Mouse (Mus musculus) layer of hippocampus, adult 11-12 months (tissue): ENCODE measurements around the gene Mindy1.

Experiments used
- DNase-seq: peaks from one replicate; pipeline ENCODE4 v3.0.0; 2022; ENCODE audit warnings: low spot score

Mindy1 gene

DNA sequence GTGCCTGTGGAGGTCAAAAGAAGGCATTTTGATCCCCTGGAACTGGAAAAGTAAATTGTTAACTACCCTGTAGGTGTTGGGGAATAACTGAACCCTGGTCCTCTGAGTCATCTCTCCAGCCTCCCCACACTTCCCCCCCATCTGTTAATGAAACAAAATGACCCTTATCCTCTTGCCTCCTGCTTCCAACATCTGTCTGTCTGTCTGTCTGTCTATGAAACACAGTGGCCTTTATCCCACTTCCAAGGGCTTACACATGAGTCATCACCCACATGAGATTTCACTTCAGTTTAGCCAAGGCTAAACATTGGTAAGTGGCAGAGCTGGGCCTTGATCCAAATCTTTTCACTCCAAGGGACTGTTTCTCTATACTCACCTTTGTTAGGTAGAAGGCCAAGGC is 13.3 kb upstream of the Mindy1 start:
- no peak for DNase-seq

DNA sequence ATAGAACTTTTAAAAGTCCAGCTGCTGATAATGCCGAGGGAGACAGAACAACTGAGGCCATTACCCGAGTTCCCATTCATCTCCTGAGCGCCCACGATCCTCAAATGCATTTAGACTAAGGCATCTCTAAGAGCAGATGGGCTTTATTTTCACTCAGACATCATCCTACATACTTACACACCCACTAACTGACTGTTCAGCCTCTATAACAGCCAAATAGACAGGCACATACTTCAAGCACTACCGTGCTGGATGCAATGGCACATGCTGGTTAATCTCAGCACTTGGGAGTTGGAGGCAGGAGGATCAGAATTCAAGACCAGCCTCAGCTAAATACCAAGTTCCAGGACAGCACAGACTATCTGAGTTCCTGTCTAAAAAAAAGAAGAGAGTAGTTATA is 11.4 kb upstream of the Mindy1 start:
- no peak for DNase-seq

DNA sequence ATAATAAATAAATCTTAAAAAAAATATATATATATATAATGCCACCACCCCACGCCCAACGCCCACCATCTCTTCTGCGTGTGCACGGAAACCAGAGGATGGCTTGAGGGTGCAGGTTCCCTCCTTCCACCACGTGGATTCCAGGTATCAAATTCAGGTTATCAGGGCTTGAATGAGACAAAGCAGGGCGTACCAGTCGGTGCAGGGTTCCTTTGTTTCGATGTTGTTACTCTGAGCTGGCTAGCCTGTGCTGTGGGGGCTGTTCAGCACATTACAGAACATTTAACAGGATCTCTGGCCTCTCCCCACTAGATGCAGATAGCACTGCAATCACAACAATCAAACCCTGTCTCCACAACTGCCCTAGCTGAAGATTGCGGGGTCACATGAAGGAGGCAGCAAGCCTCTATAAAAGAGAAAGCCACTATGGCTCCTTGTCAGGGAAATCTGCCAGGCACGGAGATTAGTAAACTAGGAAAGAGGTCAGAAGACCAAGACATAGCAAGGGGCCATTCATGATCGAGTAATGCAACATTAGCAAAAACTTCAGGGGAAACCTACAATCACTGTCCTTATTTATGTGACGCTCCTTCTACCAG is 10.3 kb upstream of the Mindy1 start:
- no peak for DNase-seq

DNA sequence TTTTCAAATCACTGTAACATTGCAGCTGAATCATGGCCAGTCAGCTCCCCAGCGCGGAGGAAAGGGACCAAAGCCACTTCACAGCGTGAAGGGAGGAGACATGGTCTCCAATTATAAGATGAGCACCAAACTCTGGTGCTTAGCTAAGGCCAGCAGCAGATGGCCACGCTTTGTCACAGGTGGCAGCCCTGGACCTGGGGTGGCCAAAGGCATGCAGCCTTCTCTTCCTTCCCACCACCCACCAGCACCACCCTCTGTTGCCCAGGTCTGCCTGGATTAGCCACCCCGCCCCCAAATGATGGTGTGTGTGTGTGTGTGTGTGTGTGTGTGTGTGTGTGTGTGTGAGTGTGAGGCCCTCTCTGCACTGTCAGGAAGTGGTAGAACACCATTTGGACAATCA is 7.7 kb upstream of the Mindy1 start:
- no peak for DNase-seq

DNA sequence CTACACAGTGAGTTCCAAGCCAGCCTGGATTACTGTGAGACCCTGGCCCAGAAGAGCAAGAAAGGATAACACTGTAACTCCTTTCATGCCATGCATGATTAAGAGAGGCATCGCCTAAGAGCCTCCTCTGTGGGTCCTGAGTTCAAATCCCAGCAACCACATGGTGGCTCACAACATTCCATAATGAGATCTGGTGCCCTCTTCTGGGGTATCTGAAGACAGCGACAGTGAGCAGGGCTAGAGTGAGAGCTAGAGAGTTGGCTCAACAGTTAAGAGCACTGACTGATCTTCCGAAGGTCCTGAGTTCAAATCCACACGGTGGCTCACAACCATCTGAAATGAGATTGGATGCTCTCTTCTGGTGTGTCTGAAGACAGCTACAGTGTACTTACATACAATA is 6.7 kb upstream of the Mindy1 start:
- no peak for DNase-seq

DNA sequence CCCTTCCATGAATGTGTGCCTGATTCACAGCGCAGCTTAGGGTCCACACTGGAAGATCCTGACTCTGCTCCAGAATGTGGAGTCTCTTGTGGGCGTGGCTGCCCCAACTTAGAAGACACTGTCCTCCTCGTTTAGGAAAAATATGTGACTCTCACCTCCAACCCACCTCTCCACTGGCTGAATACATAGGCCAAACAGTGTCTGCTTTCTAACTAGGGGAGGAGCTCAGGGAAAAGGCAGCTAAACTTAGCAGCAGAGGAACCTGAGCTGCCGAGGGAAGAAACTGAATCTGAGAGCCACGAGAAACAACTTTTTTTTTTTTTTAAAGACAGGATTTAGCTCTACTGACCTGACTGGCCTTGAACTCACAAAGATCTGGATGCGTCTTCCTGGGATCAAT is 6.0 kb upstream of the Mindy1 start:
- no peak for DNase-seq

DNA sequence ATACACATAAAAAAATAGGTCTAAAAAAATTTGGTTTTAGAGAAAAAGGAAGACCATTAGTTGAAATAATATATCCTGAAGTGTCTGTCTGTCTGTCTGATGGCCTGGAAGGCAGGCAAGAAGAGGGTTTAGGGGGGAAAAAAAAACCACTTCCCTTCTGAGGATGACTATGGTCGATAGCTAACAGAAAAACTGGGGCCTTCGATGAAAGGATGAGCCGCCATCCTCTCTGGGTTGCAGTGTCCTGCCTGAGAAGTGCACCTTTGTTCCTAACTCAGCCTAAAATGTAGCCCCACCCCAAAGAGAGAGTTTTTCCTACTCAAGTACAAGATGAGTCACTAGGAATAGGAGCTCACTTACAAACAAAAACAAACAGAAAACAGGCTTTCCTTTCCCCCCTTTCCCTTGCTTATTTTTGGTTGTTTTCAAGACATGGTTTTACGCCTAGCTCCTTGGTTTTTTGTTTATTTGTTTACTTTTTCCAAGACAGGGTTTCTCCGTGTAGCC is 4.7 kb upstream of the Mindy1 start:
- DNase-seq = no peak

DNA sequence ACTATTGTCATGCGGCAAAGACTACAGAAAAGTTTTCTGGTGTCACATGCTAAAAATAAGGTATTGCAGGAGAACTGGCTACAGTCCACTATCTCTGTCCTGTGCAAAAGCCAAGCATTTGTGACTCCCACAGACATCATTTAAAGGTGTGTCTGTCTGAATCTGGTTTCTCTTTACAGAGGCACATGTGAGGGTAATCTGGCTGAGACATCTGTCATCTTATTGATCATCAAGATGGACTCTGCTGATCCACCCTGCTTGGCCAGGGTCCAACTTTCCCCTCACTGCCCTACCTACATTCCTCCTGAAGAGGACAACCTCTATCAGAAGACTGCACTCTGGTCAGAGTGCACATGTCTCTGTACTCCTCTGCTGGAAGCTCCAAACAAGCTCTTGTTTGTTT is 4.0 kb upstream of the Mindy1 start:
- DNase-seq = no peak

DNA sequence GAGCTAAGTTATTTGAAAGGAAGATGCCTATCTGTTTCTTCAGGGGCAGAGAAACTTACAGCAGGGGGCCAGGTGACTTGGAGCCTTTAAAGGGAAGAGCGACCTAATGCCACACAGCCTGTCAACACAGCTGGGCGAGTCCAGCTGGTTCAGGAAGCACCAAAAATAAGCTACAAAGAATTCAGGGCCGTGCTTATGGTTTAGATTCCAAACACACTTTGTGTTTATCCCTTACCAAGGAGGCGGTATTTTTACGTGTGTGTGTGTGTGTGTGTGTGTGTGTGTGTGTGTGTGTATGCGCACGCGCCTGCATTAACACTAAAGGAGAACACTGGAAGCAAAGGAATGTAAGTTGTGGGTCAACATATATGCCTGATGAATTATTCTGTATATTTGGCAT is 398 bp upstream of the Mindy1 start:
- peak; percentile 25 for DNase-seq

DNA sequence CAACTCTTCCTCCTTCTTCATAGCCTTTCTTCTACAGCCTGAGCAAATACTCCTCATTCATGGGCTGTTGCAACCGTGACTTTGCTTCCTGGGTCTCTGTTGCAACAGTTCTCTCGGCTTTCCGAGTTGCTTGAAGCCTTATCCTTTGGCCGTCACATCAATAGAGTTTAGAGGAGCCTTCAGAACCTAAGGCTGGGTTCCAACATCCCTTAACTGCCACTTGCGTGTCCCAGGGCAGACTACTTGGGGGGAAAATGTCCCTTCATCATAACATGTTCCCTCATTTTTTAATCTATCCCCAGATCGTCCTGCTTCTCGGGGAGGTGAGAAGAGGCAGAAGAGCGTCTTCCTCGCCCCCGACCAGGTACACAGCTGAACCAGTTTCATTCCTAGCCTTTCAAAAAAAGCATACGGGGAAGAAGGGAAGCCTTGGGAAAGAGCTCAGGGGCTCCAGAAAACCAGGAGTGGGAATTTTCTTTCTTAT is 1.3 kb downstream of the Mindy1 start:
- peak; percentile 37 for DNase-seq

DNA sequence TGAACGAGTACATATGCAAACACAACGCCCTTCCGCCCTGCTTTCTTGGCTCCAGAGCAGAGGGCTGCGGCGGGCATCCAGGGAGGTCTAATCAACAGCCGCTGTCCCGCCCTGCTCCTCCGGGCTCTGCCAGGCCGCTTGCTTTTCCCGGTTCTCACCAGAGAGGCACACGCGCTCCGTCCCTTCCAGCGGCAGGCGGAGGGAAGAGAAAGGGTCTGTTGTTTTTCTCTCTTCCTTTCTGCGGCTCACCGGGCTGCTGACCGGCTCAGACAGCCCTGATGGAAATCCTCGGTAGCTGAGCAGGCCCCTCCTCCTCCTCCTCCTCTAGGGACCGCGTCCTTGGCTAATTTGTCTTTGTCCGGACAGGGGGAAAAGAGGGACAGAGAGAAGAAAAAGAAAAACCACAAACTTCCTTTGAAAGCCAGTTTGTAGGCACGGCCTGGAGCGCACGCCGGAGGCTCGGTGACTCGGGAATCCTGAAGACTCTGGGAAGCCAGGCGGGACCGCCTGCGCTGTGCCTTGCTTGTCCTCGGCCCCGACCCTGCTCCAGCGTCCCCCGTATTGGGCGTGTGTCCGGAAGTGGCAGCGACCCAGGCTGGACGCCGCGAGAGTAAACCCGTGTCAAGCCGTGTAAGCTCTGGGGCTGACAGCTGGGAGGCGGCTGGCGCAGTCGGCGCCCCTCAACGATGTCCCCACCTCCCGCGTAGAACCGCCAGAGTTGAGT is 1.9 kb downstream of the Mindy1 start:
- peak; percentile 72 for DNase-seq

DNA sequence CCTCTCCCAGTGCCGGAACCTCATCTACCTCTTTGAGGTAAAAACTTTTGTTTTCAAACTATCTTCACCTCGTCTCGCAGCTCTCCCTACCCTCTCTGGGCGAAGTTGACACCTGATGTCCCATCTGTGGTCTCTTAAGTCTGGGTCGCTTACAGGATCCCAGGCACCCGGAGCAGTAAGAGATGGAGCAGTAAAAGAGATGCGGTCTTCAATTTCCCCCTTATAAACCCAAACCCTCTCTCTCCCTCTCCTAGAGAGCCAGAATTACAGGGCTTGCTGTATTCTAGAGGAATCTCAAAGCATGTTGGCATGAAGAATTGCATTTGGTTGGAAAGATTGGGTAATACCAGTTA is 2.4 kb downstream of the Mindy1 start:
- no peak for DNase-seq

DNA sequence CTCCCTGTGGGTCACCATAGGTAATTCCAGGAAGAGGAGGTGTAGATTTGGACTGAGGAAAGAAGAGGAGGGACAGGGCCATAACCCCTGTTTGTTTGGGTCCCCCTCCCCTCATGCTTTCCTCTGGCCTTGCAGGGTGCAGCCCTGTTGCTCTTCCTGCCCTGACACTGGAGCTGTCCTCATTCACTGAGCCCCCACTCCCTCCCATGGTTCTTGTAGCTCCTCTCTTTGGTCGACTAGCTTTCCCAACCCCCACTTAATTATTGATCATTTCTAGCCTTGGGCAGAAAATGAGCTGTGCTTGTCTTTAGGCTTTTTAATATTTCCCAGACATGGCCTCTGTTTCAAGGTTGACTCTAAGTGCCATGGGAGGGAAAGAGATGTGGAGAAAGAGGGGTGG is 2.9 kb downstream of the Mindy1 start:
- no peak for DNase-seq

DNA sequence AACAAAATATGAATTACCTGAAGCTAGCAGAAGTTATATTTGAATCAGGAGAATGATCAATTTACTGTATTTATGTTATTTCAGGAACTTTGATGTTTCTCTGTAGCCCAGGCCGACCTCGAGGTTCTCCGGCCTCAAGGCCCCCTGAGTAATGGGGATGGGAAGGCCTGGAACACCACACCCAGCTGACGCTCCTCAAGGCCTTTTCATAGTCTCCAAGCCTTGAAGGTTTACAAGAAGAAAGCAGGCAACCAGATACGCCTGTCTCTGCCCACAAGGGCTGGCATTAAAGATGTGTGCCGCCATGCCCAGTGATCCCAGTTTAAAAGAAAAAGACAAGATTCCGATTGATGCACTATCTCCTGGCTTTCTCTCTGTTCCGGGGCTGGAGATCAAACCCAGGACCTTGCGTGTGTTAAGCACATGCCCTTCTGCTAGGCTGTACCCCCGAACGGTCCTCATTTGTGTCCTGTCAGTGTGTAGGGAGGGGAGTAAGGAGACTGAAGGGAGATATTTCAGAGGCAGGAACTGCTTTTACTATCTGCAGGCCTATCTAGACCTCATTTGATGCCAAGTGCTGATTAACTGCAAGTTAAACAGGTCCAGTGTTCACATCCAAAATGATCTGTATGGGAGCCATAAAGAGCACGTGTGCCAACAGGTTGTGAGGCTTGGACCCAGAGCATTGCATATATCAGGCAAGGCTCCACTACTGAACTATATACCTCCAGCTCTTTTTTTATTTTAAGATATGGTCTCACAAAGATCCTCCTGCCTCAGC is 3.5 kb downstream of the Mindy1 start:
- DNase-seq = no peak

DNA sequence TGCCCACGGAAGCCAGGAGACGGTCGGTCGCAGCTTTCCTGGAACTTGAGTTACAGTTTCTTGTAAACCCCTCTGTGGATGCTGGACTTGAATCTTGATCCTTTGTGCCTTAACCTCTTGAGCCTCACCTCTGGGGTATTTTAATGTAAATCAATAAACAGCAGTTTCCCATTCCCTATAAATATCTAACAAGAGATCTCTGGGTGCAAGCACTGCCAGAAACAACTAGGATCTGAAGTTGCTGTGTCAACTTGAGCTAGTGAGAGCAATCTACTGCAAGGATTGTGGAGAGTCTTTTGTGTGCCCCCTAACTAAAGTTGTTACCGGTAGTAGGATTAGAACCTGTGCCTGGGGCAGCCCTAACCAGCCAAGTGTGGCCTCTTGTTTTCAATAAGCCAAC is 4.2 kb downstream of the Mindy1 start:
- no peak for DNase-seq

DNA sequence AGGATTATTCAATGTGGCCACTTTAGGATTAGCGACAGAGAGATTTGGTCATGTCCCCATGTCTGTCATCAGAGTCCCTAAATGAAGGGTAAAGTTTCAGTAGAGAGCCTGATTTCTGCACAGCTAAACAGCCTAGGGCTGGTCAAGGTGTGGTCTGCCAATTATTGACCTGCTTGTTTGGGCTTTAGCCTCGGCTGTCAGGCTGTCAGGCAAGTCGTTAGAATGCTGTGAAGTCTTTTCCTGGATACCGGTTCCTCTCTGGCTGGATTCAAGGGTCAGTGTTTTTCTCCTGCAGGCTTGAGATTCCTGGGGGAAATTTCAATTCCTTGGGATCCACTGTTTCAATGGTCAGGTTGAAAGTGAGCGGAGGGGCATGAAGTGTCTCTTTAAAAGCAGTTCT is 4.9 kb downstream of the Mindy1 start:
- no peak for DNase-seq

DNA sequence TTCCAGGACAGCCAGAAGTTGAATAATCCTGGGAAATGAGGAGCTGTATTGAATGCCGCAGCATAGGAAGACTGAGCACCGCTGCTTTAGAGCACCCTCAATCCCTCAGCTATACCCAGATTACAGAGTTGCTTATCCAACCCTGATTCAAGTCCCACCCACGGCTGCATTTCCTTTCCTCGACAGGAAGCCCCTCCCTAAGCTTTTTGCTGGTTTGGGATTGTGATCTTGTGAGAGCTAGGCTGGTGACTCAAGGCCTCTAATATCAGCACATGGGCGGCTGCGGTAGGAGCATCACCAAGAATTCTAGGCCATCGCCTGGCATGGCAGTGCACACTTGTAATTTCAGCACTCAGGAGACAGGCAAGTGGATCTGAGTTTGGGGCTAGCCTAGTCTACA is 5.4 kb downstream of the Mindy1 start:
- no peak for DNase-seq

DNA sequence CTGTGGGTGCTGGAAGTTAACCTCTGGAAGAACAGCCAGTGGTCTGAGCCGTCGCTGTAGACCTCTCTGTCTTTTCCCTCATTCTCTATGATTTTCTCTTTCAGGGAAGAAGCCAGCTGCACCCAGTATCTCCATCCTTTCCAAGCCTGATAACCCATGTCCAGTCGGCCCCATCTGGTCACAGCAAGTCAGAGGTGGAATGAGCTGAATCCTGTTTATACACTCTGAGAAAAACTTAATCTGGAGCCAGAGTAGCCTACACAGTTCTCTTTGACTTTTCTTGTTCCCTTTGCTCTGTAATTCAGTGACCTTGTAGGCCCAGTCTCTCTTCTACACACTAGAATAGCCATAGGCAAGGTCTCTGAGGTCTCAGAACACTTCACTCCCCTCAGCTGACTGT is 6.4 kb downstream of the Mindy1 start:
- DNase-seq = no peak

DNA sequence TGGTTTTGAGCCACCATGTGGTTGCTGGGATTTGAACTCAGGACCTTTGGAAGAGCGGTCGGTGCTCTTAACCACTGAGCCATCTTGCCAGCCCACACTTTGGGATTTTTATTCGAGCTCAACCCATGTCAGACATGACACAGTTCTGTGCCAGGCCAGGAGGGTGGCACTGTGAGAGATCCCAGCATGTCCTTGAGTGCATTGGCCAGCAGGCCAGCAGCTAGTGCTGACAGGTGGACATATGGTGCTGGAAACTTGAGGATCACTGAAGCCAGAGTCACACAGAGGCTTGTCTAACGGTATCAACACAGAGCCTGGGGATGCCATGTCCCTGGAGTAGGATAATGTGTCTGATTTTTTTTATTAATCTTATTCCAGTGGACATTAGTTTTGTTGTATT is 8.3 kb downstream of the Mindy1 start:
- DNase-seq = no peak

DNA sequence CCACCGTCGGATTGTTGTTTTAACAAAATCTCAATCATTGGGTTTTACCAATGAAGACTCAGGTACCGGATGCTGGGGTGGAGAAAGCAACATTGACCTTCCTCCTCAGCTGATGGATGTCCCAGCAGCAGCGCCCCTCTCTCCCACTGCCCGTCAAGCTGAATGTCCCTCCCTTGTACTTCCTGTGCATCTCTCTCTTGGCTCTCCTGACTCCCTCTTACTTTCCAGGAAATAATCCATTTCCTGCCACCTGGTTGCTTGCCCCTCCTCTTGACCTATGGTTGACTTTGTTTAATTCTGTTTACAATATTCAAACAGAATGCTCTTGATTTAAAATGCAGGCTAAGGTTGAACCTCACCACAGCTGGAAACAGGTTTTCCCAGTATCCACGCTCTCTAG is 9.0 kb downstream of the Mindy1 start:
- no peak for DNase-seq

DNA sequence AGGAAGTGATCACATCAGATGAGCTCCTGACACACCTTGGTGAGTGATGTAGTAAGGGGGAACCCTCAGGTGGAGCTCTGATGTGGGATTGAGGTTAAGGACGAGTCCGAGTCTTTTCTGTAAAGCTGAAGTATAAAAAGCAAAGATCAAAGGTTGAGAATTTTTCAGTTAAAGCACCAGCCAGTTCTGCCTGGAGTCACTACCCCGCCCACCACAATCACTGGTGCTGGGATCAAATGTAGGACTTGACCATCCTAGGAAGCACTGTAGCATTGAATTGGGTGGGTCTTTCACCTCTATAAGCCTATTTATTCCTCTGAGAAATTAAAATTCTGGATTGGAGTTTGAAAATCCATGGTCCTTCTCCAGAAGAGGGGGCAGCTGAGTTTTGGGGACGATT is 9.9 kb downstream of the Mindy1 start:
- no peak for DNase-seq

DNA sequence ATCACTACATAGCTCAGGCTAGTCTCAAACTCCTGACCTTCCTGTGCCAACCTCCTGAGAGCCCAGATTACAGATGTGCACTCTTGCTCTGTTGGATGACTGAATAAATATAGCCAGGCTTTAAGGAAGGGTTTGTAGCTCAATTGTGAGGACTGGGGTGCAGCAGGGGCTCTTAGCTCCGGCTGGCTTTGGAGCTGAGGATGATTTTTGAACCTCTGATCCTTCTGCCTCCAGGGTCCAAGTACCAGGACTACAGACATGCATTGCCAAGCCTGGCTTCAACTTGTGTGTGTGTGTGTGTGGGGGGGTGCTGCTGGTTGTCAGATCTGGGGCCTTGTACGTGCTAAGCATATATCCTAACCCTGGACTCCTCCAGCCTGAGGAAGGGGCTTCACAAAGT is 11.8 kb downstream of the Mindy1 start:
- DNase-seq = no peak

DNA sequence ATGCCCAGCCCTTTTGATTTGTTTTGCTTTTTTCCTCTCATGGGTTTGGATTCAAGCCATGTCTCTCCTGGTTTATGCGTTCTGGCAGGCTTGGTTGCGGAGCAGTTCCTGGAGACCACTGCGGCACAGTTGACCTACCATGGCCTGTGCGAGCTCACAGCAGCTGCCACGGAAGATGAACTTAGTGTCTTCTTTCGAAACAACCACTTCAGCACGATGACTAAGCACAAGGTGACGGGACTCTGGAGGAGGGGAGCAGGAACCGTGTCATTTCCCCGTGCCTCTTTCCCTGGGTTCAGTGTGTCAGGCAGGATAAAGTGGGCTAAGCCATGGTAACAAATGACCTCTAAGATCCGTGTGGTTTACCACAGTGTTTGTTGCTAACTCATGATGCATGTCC is 12.4 kb downstream of the Mindy1 start:
- DNase-seq = no peak
